Mouse (Mus musculus) CD8-positive naive resting alpha-beta T cell, adult 57 days (primary cell): ENCODE data around the gene Gm815. TPM values are rescaled to one million over a fixed set of nuclear protein-coding genes. Genes with fewer than 3 reads are reported as not detected.

Experiments used
- total RNA-seq: library from RNA; stranded (reverse); gene quantifications from one replicate; pipeline ENCODE4 v1.2.4, GENCODE M21; 2023

Gm815 gene
- total RNA-seq = not detected

GRCm38 (mm10) chr19:26885616-26886015 is at the start of gene Gm815:
Gene Gm815 (plus strand): TSS chr19:26885881.

